Mouse (Mus musculus): Measurements from ENCODE around the gene Rerg. TPM values are rescaled to one million over a fixed set of nuclear protein-coding genes. Genes with fewer than 3 reads are reported as not detected.

Gene Rerg
- polyA plus RNA-seq, 1 experiment from 2014 or later: 15.4 TPM

GRCm38 (mm10) chr6:137143818-137144525 lies 26.3 kb downstream of the Rerg start:
- Histone ChIP-seq H3K27ac (no peak overlapping the region), H3K27me3 (no peaks in the 10 kb centered on the region), H3K4me1 (peaks cover 21% of the 10 kb centered on the region), H3K9me3 (no peaks in the 10 kb centered on the region), H3K36me3 (no peaks in the 10 kb centered on the region), H3K4me2 (replicated peaks) (no peak overlapping the region), H3K9ac (no peak overlapping the region), H3K4me3 (no peak overlapping the region)
- ATAC-seq (ENCODE audit: insufficient number of reproducible peaks, insufficient read depth, low FRiP score, low TSS enrichment): no peak
- 84% methylated on average over 7 of the region's 7 CpGs for WGBS

DNA sequence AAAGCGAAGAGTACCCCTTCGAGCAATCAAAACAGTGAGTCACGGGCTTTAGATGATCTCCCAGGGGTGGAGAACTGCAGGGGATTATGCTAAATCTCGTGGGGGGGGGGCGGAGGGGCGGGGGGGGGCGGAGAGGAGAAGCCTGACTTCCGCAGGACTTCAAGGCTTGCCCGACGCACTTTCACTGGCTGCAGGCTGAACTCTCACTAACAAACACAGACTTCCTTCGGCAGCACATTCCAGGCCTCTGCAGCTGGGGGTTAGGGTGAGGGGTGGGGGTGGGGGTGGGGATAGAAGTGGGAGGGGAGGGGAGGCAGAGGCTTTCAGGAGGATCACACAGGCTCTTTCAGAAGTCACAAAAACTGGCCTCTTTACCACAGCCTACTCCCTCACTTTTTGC lies 27.5 kb downstream of the Rerg start:
- no peaks in the 10 kb centered on the region for H3K9me3 ChIP-seq
- no peaks in the 10 kb centered on the region for H3K36me3 ChIP-seq
- H3K27me3 ChIP-seq: no peaks in the 10 kb centered on the region
- peak overlapping the region; percentile 12; the same call in 1 of the 2 replicates for H3K9ac ChIP-seq
- H3K4me2 ChIP-seq (replicated peaks): peak overlapping the region; percentile 47
- H3K4me1 ChIP-seq: peaks cover 26% of the 10 kb centered on the region
- WGBS: 0% methylated on average over 8 of the region's 11 CpGs
- peak overlapping the region; percentile 14 for H3K4me3 ChIP-seq
- H3K27ac ChIP-seq: peak overlapping the region; percentile 77
- ATAC-seq (ENCODE audit: insufficient number of reproducible peaks, insufficient read depth, low FRiP score, low TSS enrichment): peak; percentile 67; the same call in 1 of the 2 replicates

GRCm38 (mm10) chr6:137141247-137141820 lies 29.0 kb downstream of the Rerg start:
- H3K4me2 ChIP-seq (replicated peaks): no peak overlapping the region
- H3K4me3 ChIP-seq: no peak overlapping the region
- no peaks in the 10 kb centered on the region for H3K36me3 ChIP-seq
- no peaks in the 10 kb centered on the region for H3K9me3 ChIP-seq
- H3K9ac ChIP-seq: no peak overlapping the region
- no peak for ATAC-seq (ENCODE audit: insufficient number of reproducible peaks, insufficient read depth, low FRiP score, low TSS enrichment)
- peaks cover 28% of the 10 kb centered on the region for H3K4me1 ChIP-seq
- 44% methylated on average over 5 of the region's 5 CpGs for WGBS
- no peaks in the 10 kb centered on the region for H3K27me3 ChIP-seq
- no peak overlapping the region for H3K27ac ChIP-seq

GRCm38 (mm10) chr6:137138822-137139221 lies 31.5 kb downstream of the Rerg start:
- WGBS: 70% methylated on average over 8 of the region's 8 CpGs

DNA sequence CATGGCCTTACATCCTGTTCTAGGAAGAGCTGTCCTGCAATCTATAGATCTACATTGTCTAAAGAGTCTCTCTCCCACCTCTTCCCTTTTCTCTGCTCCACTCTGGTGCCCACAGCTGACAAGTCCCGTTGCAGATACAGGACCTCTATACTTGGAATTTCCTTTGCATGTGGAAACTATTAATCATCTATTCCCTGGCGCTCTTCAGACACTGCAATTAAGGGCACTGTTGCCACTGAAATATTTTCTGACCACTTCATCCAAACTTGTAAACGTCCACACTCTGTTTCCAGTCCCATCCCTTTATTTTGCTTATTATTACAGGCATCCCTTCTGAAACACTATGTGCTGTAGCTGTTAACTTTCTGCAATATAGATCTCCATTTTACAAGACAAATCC lies 31.9 kb downstream of the Rerg start:
- Histone ChIP-seq H3K4me1 (peaks cover 47% of the 10 kb centered on the region), H3K4me3 (no peak overlapping the region), H3K36me3 (no peaks in the 10 kb centered on the region), H3K9me3 (no peaks in the 10 kb centered on the region), H3K27ac (no peak overlapping the region), H3K9ac (no peak overlapping the region), H3K4me2 (replicated peaks) (no peak overlapping the region), H3K27me3 (no peaks in the 10 kb centered on the region)
- WGBS: 17% methylated on average over 3 of the region's 3 CpGs
- no peak for ATAC-seq (ENCODE audit: insufficient number of reproducible peaks, insufficient read depth, low FRiP score, low TSS enrichment)

More at GRCm38 (mm10) chr6:137138822-137139221, 31.5 kb downstream of the Rerg start:
- Histone ChIP-seq H3K4me1 (peaks cover 49% of the 10 kb centered on the region), H3K27ac (no peak overlapping the region), H3K27me3 (no peaks in the 10 kb centered on the region), H3K36me3 (no peaks in the 10 kb centered on the region), H3K4me3 (no peak overlapping the region), H3K9me3 (no peaks in the 10 kb centered on the region), H3K9ac (no peak overlapping the region), H3K4me2 (replicated peaks) (no peak overlapping the region)
- no peak for ATAC-seq (ENCODE audit: insufficient number of reproducible peaks, insufficient read depth, low FRiP score, low TSS enrichment)

GRCm38 (mm10) chr6:137136401-137136800 lies 33.9 kb downstream of the Rerg start:
- no peak overlapping the region for H3K4me2 ChIP-seq (replicated peaks)
- no peak overlapping the region for H3K9ac ChIP-seq
- H3K36me3 ChIP-seq: no peaks in the 10 kb centered on the region
- no peak for ATAC-seq (ENCODE audit: insufficient number of reproducible peaks, insufficient read depth, low FRiP score, low TSS enrichment)
- no peak overlapping the region for H3K27ac ChIP-seq
- 70% methylated on average over 4 of the region's 4 CpGs for WGBS
- no peaks in the 10 kb centered on the region for H3K9me3 ChIP-seq
- no peaks in the 10 kb centered on the region for H3K27me3 ChIP-seq
- H3K4me3 ChIP-seq: no peak overlapping the region
- peaks cover 35% of the 10 kb centered on the region for H3K4me1 ChIP-seq

DNA sequence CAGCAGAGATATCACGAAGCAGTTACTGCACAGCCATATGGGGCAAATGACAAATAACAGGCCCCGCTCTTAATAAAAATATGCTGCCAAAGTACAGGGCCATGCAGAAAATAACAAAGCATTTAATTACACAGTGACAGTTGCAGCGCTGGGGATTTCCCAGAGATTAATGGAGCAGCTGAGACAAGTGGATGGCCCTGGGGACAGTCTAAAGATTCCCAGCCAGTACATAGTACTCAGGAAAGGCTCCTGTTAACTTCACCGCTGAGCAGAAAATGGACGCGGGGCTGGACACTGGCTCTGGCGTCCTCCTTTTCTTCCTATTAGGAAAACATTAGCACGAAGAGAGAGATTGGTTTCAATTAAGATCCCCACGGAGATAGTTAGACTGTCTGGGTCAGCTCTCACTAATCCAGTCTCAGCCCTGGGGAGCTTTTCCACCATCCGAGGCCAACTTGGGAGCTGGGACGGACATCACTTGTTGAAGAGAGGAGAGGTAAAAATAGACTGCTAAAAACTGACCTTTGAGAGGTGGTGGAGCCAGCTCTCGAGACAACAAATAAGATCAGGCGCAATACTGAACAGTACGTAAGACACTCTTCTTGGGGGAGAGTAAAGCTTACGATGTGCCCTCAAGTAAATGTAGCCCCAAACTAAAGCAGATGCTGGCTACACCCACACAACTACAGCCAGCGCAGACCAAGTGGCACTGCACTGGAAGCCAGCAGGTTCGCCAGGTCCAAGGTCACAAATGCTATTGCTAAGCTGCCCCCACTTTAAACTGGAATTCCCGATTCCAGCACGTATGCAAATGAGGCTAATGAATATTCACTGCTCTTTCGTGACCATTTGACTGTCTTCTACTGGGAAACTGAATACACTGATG lies 34.5 kb downstream of the Rerg start:
- WGBS: 31% methylated on average over 20 of the region's 20 CpGs
- Histone ChIP-seq H3K36me3 (no peaks in the 10 kb centered on the region), H3K9me3 (no peaks in the 10 kb centered on the region), H3K4me3 (no peak overlapping the region), H3K9ac (no peak overlapping the region), H3K27ac (peak overlapping the region; percentile 37; the same call in 1 of the 2 replicates), H3K27me3 (no peaks in the 10 kb centered on the region), H3K4me2 (replicated peaks) (peak overlapping the region; percentile 14; the same call in 1 of the 2 replicates), H3K4me1 (peaks cover 31% of the 10 kb centered on the region)
- ATAC-seq (ENCODE audit: insufficient number of reproducible peaks, insufficient read depth, low FRiP score, low TSS enrichment): no peak

DNA sequence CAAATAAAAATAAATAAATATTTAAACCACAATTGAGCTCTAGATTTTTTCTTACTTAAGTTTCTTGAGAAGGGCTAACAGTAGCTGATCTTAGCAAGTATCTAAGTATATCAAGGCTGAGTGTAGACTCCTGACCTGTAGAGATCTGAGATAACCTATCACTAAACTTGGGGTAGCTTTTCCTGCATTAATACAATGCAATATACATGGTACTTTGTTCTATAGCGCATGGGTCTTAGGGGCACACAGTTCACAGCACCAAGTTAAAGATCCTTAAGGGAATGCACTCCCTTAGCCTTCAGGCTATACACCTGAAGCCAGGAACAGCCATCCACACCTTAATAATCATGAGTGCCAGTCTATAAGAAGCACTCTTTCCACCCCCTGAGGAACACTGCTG lies 38.5 kb downstream of the Rerg start:
- Histone ChIP-seq H3K27me3 (no peaks in the 10 kb centered on the region), H3K4me3 (no peak overlapping the region), H3K9ac (no peak overlapping the region), H3K4me2 (replicated peaks) (no peak overlapping the region), H3K9me3 (no peaks in the 10 kb centered on the region), H3K27ac (no peak overlapping the region), H3K4me1 (peaks cover 28% of the 10 kb centered on the region), H3K36me3 (no peaks in the 10 kb centered on the region)
- ATAC-seq (ENCODE audit: insufficient number of reproducible peaks, insufficient read depth, low FRiP score, low TSS enrichment): no peak
- 88% methylated on average over 1 of the region's 1 CpGs for whole genome bisulfite sequencing

DNA sequence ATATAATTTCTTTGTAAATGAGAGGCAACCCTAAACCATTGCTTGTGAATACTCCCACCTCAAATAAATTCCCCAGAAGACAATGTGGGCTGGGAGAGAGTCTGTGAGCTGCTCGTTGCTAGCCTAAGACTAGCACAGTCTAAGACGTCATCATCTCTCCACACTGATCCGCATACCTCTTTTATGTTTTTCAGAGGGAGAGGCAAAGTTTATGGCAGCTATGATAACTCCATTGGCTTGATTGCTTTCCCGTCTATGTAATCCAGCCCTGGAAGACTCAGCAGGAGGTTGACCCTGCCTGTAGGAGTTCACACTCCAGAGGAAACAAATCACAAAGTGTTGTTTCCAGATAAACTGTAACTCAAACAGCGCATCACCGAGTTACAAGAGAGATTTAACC lies 38.9 kb downstream of the Rerg start:
- Histone ChIP-seq H3K9me3 (no peaks in the 10 kb centered on the region), H3K4me1 (peaks cover 31% of the 10 kb centered on the region), H3K27me3 (no peaks in the 10 kb centered on the region), H3K36me3 (no peaks in the 10 kb centered on the region), H3K4me2 (replicated peaks) (no peak overlapping the region), H3K4me3 (no peak overlapping the region), H3K9ac (no peak overlapping the region), H3K27ac (no peak overlapping the region)
- ATAC-seq (ENCODE audit: insufficient number of reproducible peaks, insufficient read depth, low FRiP score, low TSS enrichment): no peak
- WGBS: 58% methylated on average over 6 of the region's 6 CpGs

GRCm38 (mm10) chr6:137126861-137127260 lies 43.4 kb downstream of the Rerg start:
- H3K9me3 ChIP-seq: no peaks in the 10 kb centered on the region
- H3K36me3 ChIP-seq: no peaks in the 10 kb centered on the region
- WGBS: 52% methylated on average over 5 of the region's 5 CpGs
- H3K27me3 ChIP-seq: no peaks in the 10 kb centered on the region
- no peak overlapping the region for H3K9ac ChIP-seq
- peaks cover 14% of the 10 kb centered on the region for H3K4me1 ChIP-seq
- peak overlapping the region; percentile 41; the same call in 1 of the 2 replicates for H3K27ac ChIP-seq
- no peak for ATAC-seq (ENCODE audit: insufficient number of reproducible peaks, insufficient read depth, low FRiP score, low TSS enrichment)
- H3K4me2 ChIP-seq (replicated peaks): no peak overlapping the region
- H3K4me3 ChIP-seq: no peak overlapping the region

GRCm38 (mm10) chr6:137126224-137126623 lies 44.1 kb downstream of the Rerg start:
- Histone ChIP-seq H3K36me3 (no peaks in the 10 kb centered on the region), H3K4me1 (peaks cover 14% of the 10 kb centered on the region), H3K9ac (no peak overlapping the region), H3K9me3 (no peaks in the 10 kb centered on the region), H3K27me3 (no peaks in the 10 kb centered on the region), H3K4me3 (no peak overlapping the region), H3K4me2 (replicated peaks) (no peak overlapping the region), H3K27ac (peak overlapping the region; percentile 41; the same call in 1 of the 2 replicates)
- WGBS: 38% methylated on average over 2 of the region's 2 CpGs
- ATAC-seq (ENCODE audit: insufficient number of reproducible peaks, insufficient read depth, low FRiP score, low TSS enrichment): no peak
